Mouse (Mus musculus): ENCODE data around the gene Acvr1.
A peak's percentile ranks its signal among the peaks of the same experiment; 100 is the strongest.

GRCm38 (mm10) chr2:58544368-58544767, 22.6 kb downstream of the Acvr1 start:
- TF ChIP-seq TCF12 (IDR thresholded peaks at IDR 0.05; ENCODE audit: insufficient read depth, poor library complexity, severe bottlenecking), result no peak
- peak in 2 of 3 experiments; percentile 4 to 58 for TF ChIP-seq MYOD1 (IDR thresholded peaks at IDR 0.05; ENCODE audit: control insufficient read depth in 1 of 3, insufficient read length in 2 of 3, low read depth in 2 of 3)
- no peak for TF ChIP-seq POLR2A (IDR thresholded peaks at IDR 0.05; ENCODE audit: insufficient read length, low read depth)
- no peak for TF ChIP-seq E2F4 (IDR thresholded peaks at IDR 0.05; ENCODE audit: insufficient read depth)
- TF ChIP-seq REST (IDR thresholded peaks at IDR 0.05; ENCODE audit: insufficient read depth, insufficient read length), result no peak
- no peak for TF ChIP-seq CEBPB (IDR thresholded peaks at IDR 0.05; ENCODE audit: insufficient read depth, poor library complexity, severe bottlenecking)
- TF ChIP-seq USF1 (IDR thresholded peaks at IDR 0.05; ENCODE audit: low read depth), result no peak
- no peak for TF ChIP-seq MAX (IDR thresholded peaks at IDR 0.05; ENCODE audit: low read depth)
